Mouse (Mus musculus) testis, adult 2 months (tissue): ENCODE measurements around the gene Syt5.

Experiments used
- CTCF ChIP-seq: fragments of 200-500 bp; IDR thresholded peaks from 2 replicates; pipeline ENCODE4 v1.5.1; 2012; ENCODE audit warnings: low read depth, mild to moderate bottlenecking, inconsistent platforms, low read length, moderate library complexity; ENCODE audit not compliant: control insufficient read depth, insufficient read depth, insufficient replicate concordance
- POLR2A ChIP-seq: fragments of 200-500 bp; IDR thresholded peaks from 2 replicates; pipeline ENCODE4 v1.6.1; 2012; ENCODE audit warnings: low read depth, mild to moderate bottlenecking, inconsistent platforms, low read length, moderate library complexity; ENCODE audit not compliant: control insufficient read depth

GRCm38 (mm10) chr7:4502421-4503090, 44.8 kb downstream of the Syt5 start:
- TF ChIP-seq CTCF = no peak
- no peak for TF ChIP-seq POLR2A
